Mouse (Mus musculus) embryonic facial prominence, embryonic 13.5 days (tissue): Measurements from ENCODE around the gene Zmat5. TPM values are rescaled to one million over a fixed set of nuclear protein-coding genes. Genes with fewer than 3 reads are reported as not detected.

Experiments used
- ATAC-seq: fragments of 200-750 bp; cut with Nextera tagmentation; 2 replicates; pipeline ENCODE4 v1.8.0; 2017; ENCODE audit warnings: low read depth; ENCODE audit not compliant: insufficient number of reproducible peaks, insufficient read depth, low FRiP score, low TSS enrichment
- H3K27ac ChIP-seq: fragments of 300-500 bp; sonication (generic); 2 replicates; pipeline ENCODE4 v1.5.1; 2015; ENCODE audit warnings: moderate library complexity, mild to moderate bottlenecking, inconsistent platforms
- H3K27me3 ChIP-seq: fragments of 300-500 bp; sonication (generic); 2 replicates; pipeline ENCODE4 v1.6.1; 2015; ENCODE audit warnings: mild to moderate bottlenecking, inconsistent platforms
- H3K36me3 ChIP-seq: fragments of 300-500 bp; sonication (generic); 2 replicates; pipeline ENCODE4 v1.6.1; 2015; ENCODE audit warnings: mild to moderate bottlenecking, inconsistent platforms
- H3K4me1 ChIP-seq: fragments of 300-500 bp; sonication (generic); 2 replicates; pipeline ENCODE4 v1.6.1; 2015; ENCODE audit warnings: inconsistent platforms
- H3K4me2 ChIP-seq: fragments of 300-500 bp; sonication (generic); 2 replicates; pipeline ENCODE4 v1.6.1; 2015; ENCODE audit warnings: moderate library complexity, mild to moderate bottlenecking, inconsistent platforms
- H3K4me3 ChIP-seq: fragments of 300-500 bp; sonication (generic); 2 replicates; pipeline ENCODE4 v1.5.1; 2015; ENCODE audit warnings: mild to moderate bottlenecking, inconsistent platforms
- H3K9ac ChIP-seq: fragments of 300-500 bp; sonication (generic); 2 replicates; pipeline ENCODE4 v1.6.1; 2015; ENCODE audit warnings: mild to moderate bottlenecking, inconsistent platforms
- H3K9me3 ChIP-seq: fragments of 300-500 bp; sonication (generic); 2 replicates; pipeline ENCODE4 v1.6.1; 2016; ENCODE audit warnings: inconsistent platforms
- WGBS: fragments of 180-500 bp; shearing (Covaris S2); methylation state at CpG from one replicate; pipeline ENCODE4 v1.1.7; 2015; ENCODE audit warnings: mixed read lengths; 5-methylcytosine and 5-hydroxymethylcytosine counted together
- polyA plus RNA-seq: library from polyadenylated mRNA; unstranded; fragments of >200 nt; fragmentation: Nextera tagmentation; extraction: Ambion mirVana; gene quantifications from 2 replicates; pipeline ENCODE4 v1.2.1, GENCODE M21; 2015

Zmat5 gene
- polyA plus RNA-seq = 57.6 and 69.4 TPM in 2 replicates

- Histone ChIP-seq H3K4me1 (peaks cover 17% of the 10 kb centered on the region), H3K27me3 (no peaks in the 10 kb centered on the region), H3K4me2 (peak within 1 kb of the TSS; percentile 84), H3K9me3 (no peaks in the 10 kb centered on the region), H3K9ac (peak within 1 kb of the TSS; percentile 94), H3K27ac (peak within 1 kb of the TSS; percentile 66), H3K36me3 (peaks cover 20% of the 10 kb centered on the region), H3K4me3 (peak within 1 kb of the TSS; percentile 85)
- ATAC-seq = peak; percentile 92
- WGBS = under 1% methylated on average over 47 of the region's 47 CpGs
These were observed at the start of gene Zmat5, which contains the start of gene Uqcr10 for GRCm38 (mm10) chr11:4704072-4704964. Gene Zmat5 (plus strand): TSS chr11:4704678. Gene Uqcr10 (minus strand): TSS chr11:4704342.

GRCm38 (mm10) chr11:4659818-4660217, 44.7 kb upstream of the Zmat5 start:
- no peak overlapping the region for H3K27ac ChIP-seq
- no peak for ATAC-seq
- no peaks in the 10 kb centered on the region for H3K4me1 ChIP-seq
- H3K36me3 ChIP-seq = peaks cover 66% of the 10 kb centered on the region
- no peak overlapping the region for H3K9ac ChIP-seq
- H3K4me2 ChIP-seq = no peak overlapping the region
- H3K4me3 ChIP-seq = no peak overlapping the region
- 90% methylated on average over 1 of the region's 1 CpGs for WGBS
- no peaks in the 10 kb centered on the region for H3K27me3 ChIP-seq
- no peaks in the 10 kb centered on the region for H3K9me3 ChIP-seq

GRCm38 (mm10) chr11:4660309-4661025, 44.0 kb upstream of the Zmat5 start:
- H3K9me3 ChIP-seq = no peaks in the 10 kb centered on the region
- no peak overlapping the region for H3K4me3 ChIP-seq
- no peak overlapping the region for H3K9ac ChIP-seq
- no peak overlapping the region for H3K27ac ChIP-seq
- WGBS = 83% methylated on average over 7 of the region's 7 CpGs
- peaks cover 61% of the 10 kb centered on the region for H3K36me3 ChIP-seq
- ATAC-seq = no peak
- H3K4me2 ChIP-seq = no peak overlapping the region
- no peaks in the 10 kb centered on the region for H3K27me3 ChIP-seq
- no peaks in the 10 kb centered on the region for H3K4me1 ChIP-seq

DNA sequence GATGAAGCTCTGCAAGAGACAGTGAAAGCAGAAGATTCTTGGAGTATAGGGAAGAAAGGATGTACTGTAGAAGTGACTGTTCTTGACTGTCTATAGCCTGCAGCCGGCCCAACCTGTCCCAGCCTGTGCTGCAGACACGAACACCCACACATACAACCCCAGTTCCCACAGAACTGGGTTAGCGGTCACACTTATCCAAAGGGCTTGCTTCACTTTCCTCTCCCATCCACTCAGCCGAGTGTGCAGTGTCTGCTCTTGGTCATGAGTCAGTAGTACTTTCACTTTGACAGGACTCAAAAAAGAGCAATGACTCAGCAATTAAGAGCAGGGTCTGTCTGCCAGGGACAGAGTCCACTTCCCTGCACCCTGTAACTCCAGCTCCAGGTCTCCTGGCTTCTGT, 43.2 kb upstream of the Zmat5 start:
- no peak overlapping the region for H3K4me3 ChIP-seq
- no peaks in the 10 kb centered on the region for H3K27me3 ChIP-seq
- H3K4me2 ChIP-seq = no peak overlapping the region
- 74% methylated on average over 4 of the region's 4 CpGs for whole genome bisulfite sequencing
- no peaks in the 10 kb centered on the region for H3K4me1 ChIP-seq
- H3K9me3 ChIP-seq = no peaks in the 10 kb centered on the region
- no peak overlapping the region for H3K9ac ChIP-seq
- peaks cover 52% of the 10 kb centered on the region for H3K36me3 ChIP-seq
- H3K27ac ChIP-seq = no peak overlapping the region
- no peak for ATAC-seq

DNA sequence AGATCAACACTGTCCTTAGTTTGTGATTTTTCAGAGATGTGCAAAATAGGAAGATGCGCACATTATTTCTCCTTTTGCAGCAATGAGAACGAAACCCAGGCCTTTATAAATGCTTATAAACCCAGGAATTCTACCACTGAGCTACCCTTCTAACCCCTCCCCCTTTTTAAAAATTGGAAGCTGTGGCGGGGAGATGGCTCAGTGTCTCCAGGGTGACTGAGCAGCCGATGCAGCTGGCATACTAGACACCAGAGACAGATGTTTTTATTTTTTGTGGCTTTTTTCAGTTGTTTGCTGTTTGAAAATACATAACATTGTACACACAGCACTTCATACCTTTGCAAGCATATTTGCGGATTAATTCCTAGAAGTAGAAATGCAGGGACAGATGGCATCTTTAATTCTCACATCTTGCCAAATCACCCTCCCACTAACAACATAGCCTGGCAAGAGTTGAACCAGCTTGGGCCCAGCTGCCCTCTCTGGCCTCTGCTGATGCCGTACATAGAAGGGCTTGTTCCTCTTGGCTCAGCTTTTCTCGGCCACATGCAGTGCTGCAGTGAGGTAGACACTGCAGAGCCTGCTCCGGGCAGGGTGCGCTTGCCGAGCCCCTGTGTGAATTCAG, 42.5 kb upstream of the Zmat5 start:
- Histone ChIP-seq H3K9ac (no peak overlapping the region), H3K4me1 (no peaks in the 10 kb centered on the region), H3K4me2 (no peak overlapping the region), H3K36me3 (peaks cover 50% of the 10 kb centered on the region), H3K9me3 (no peaks in the 10 kb centered on the region), H3K27ac (no peak overlapping the region), H3K27me3 (no peaks in the 10 kb centered on the region), H3K4me3 (no peak overlapping the region)
- ATAC-seq = no peak
- WGBS = 79% methylated on average over 10 of the region's 10 CpGs

DNA sequence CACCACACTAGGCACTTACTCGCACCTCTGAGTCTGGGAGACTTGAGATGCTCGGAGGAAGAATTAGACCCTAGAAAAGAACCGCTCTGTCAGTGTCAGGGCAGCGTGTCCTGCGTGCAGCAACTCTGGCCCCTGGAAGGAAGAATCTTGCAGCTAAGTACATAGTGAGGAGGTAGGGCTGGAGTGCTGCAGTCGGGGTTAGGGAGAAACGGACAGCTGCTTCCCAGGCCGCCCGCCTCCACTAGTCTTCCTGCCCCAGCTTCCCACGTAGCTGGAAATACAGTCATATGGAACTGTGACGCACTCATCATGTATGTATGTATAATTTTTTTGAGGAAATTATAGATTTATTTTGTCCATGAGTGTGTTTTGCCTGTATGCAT, 42.0 kb upstream of the Zmat5 start:
- Histone ChIP-seq H3K27ac (no peak overlapping the region), H3K36me3 (peaks cover 56% of the 10 kb centered on the region), H3K9me3 (no peaks in the 10 kb centered on the region; the same call in 1 of the 2 replicates), H3K4me2 (no peak overlapping the region), H3K4me3 (no peak overlapping the region), H3K27me3 (no peaks in the 10 kb centered on the region), H3K4me1 (no peaks in the 10 kb centered on the region), H3K9ac (no peak overlapping the region)
- ATAC-seq = no peak
- WGBS = 89% methylated on average over 11 of the region's 11 CpGs

DNA sequence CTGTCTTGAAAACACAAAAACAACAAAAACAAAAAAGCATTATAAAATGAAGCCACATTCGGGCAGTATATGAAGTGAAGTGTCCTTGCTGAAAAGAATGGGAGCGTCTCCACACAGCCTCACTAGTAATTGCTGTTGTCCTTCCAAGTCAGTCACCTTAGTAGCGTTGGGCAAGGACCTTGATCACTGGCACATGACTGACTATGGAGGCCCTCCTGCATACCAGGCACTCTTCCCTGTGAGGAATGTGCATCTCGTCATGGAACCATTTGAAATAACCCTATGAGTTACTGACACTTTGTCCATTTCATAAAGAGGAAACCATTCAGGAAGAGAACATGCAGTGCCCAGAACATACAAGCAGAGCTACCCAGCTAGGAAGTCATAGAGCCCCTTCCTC, 32.7 kb upstream of the Zmat5 start:
- Histone ChIP-seq H3K9ac (no peak overlapping the region), H3K27me3 (no peaks in the 10 kb centered on the region), H3K27ac (no peak overlapping the region), H3K9me3 (no peaks in the 10 kb centered on the region; the same call in 1 of the 2 replicates), H3K4me3 (no peak overlapping the region), H3K4me1 (no peaks in the 10 kb centered on the region), H3K4me2 (no peak overlapping the region), H3K36me3 (peaks cover 75% of the 10 kb centered on the region)
- ATAC-seq = no peak
- 88% methylated on average over 4 of the region's 4 CpGs for WGBS

GRCm38 (mm10) chr11:4674593-4674992, 29.9 kb upstream of the Zmat5 start:
- Histone ChIP-seq H3K36me3 (peaks cover 68% of the 10 kb centered on the region), H3K9ac (no peak overlapping the region), H3K27ac (no peak overlapping the region), H3K4me2 (no peak overlapping the region), H3K4me3 (no peak overlapping the region), H3K27me3 (no peaks in the 10 kb centered on the region), H3K4me1 (peaks cover 18% of the 10 kb centered on the region), H3K9me3 (no peaks in the 10 kb centered on the region)
- no peak for ATAC-seq
- 90% methylated on average over 1 of the region's 1 CpGs for WGBS

DNA sequence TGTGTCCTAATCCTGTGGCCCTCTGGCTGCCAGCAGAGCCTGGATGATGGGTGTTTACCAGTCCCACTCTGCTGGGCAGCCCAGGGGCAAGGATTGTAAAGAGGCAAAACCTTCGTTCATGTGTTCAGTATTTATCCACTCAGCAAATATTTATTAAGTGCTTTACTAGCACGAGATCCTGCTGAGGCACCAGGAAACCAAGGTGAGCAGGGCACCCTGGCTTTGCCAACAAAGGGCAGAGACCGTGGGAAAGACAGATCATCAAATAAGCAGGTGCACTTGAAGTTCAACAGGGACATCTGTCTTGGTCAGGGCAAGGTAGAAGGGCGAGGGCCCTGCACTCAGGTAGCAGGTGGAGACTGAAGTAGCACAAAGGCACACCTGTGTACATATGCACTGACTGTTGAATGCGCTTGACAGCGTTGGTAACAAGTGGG, 29.3 kb upstream of the Zmat5 start:
- H3K4me3 ChIP-seq = no peak overlapping the region
- H3K9ac ChIP-seq = no peak overlapping the region
- no peak overlapping the region for H3K4me2 ChIP-seq
- peaks cover 23% of the 10 kb centered on the region for H3K4me1 ChIP-seq
- no peak for ATAC-seq
- H3K9me3 ChIP-seq = no peaks in the 10 kb centered on the region
- 89% methylated on average over 6 of the region's 6 CpGs for WGBS
- no peak overlapping the region for H3K27ac ChIP-seq
- H3K36me3 ChIP-seq = peaks cover 70% of the 10 kb centered on the region
- no peaks in the 10 kb centered on the region for H3K27me3 ChIP-seq

DNA sequence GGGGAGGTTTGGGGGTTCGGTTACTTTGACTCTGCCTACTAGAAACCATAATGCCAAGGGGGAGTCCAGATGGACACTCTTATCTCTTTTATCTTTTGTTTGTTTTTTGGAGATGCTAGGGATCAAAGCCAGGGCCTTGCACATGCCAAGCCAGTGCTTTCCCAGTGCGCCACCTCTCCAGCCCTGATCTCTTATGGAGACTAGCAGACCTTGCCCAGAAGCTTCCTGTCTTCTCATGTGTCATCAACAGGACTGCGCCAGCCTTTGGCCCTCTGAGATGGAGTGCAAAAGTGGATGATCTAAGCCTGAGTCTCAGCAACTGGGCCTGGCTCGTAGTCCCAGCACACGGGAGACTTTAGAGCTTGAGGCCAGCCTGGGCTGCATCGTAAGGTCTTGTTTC, 28.8 kb upstream of the Zmat5 start:
- no peak for ATAC-seq
- Histone ChIP-seq H3K4me1 (peaks cover 24% of the 10 kb centered on the region), H3K4me3 (no peak overlapping the region), H3K27ac (no peak overlapping the region), H3K36me3 (peaks cover 70% of the 10 kb centered on the region), H3K9me3 (no peaks in the 10 kb centered on the region), H3K9ac (no peak overlapping the region), H3K4me2 (no peak overlapping the region), H3K27me3 (no peaks in the 10 kb centered on the region)
- 90% methylated on average over 6 of the region's 6 CpGs for WGBS

- ATAC-seq = no peak
- no peak overlapping the region for H3K4me3 ChIP-seq
- H3K4me2 ChIP-seq = no peak overlapping the region
- H3K36me3 ChIP-seq = peaks cover 78% of the 10 kb centered on the region
- H3K4me1 ChIP-seq = peaks cover 24% of the 10 kb centered on the region
- no peak overlapping the region for H3K9ac ChIP-seq
- WGBS = 86% methylated on average over 7 of the region's 7 CpGs
- no peaks in the 10 kb centered on the region for H3K27me3 ChIP-seq
- H3K27ac ChIP-seq = no peak overlapping the region
- no peaks in the 10 kb centered on the region for H3K9me3 ChIP-seq
These were observed 27.1 kb upstream of the Zmat5 start for GRCm38 (mm10) chr11:4677250-4677872.
